Mouse (Mus musculus): Measurements from ENCODE around the gene Slc22a4. TPM values are rescaled to one million over a fixed set of nuclear protein-coding genes. Genes with fewer than 3 reads are reported as not detected.
A peak's percentile ranks its signal among the peaks of the same experiment; 100 is the strongest.

The Slc22a4 gene
- polyA plus RNA-seq, 1 experiment: 18.9 TPM

- Histone ChIP-seq H3K36me3 (ENCODE audit: control insufficient read depth, insufficient read depth, low read length) (no peaks in the 10 kb centered on the region), H3K27me3 (ENCODE audit: control insufficient read depth, insufficient read depth, low read length) (peaks cover 8% of the 10 kb centered on the region; the same call in 1 of the 2 replicates), H3K4me1 (ENCODE audit: control insufficient read depth, insufficient read depth, insufficient read length, low read length) (peaks cover 14% of the 10 kb centered on the region), H3K27ac (ENCODE audit: insufficient read depth, low read depth, low read length) (peak overlapping the region; percentile 7; the same call in 1 of the 2 replicates), H3K4me3 (ENCODE audit: low read depth, low read length) (peak overlapping the region; percentile 63)
- no peak for TF ChIP-seq CTCF (IDR thresholded peaks at IDR 0.05; ENCODE audit: extremely low read depth, insufficient read length, insufficient replicate concordance, low read depth, low read length)
- no peak for TF ChIP-seq POLR2A (IDR thresholded peaks at IDR 0.05; ENCODE audit: low read depth, low read length)
- 54% methylated on average over 4 of the region's 4 CpGs for WGBS
Observed at GRCm38 (mm10) chr11:54067996-54068519, 40.2 kb upstream of the Slc22a4 start.

GRCm38 (mm10) chr11:54067318-54067995 is 39.6 kb upstream of the Slc22a4 start:
- 76% methylated on average over 12 of the region's 12 CpGs for WGBS
- no peak overlapping the region for H3K27ac ChIP-seq (ENCODE audit: insufficient read depth, low read depth, low read length)

GRCm38 (mm10) chr11:54066400-54066799 is 38.5 kb upstream of the Slc22a4 start:
- WGBS: 78% methylated on average over 5 of the region's 5 CpGs
- Histone ChIP-seq H3K27me3 (ENCODE audit: control insufficient read depth, insufficient read depth, low read length) (peaks cover 8% of the 10 kb centered on the region; the same call in 1 of the 2 replicates), H3K4me3 (ENCODE audit: low read depth, low read length) (no peak overlapping the region), H3K4me1 (ENCODE audit: control insufficient read depth, insufficient read depth, insufficient read length, low read length) (no peaks in the 10 kb centered on the region; the same call in none of the 2 replicates), H3K36me3 (ENCODE audit: control insufficient read depth, insufficient read depth, low read length) (no peaks in the 10 kb centered on the region), H3K27ac (ENCODE audit: insufficient read depth, low read depth, low read length) (no peak overlapping the region)
- TF ChIP-seq CTCF (IDR thresholded peaks at IDR 0.05; ENCODE audit: extremely low read depth, insufficient read length, insufficient replicate concordance, low read depth, low read length) (no peak), POLR2A (IDR thresholded peaks at IDR 0.05; ENCODE audit: low read depth, low read length) (no peak)

More at GRCm38 (mm10) chr11:54067318-54067995, 39.6 kb upstream of the Slc22a4 start:
- H3K36me3 ChIP-seq (ENCODE audit: control insufficient read depth, insufficient read depth, low read length): no peaks in the 10 kb centered on the region
- peak overlapping the region; percentile 63 for H3K4me3 ChIP-seq (ENCODE audit: low read depth, low read length)
- H3K27me3 ChIP-seq (ENCODE audit: control insufficient read depth, insufficient read depth, low read length): peaks cover 8% of the 10 kb centered on the region; the same call in 1 of the 2 replicates
- no peak for TF ChIP-seq CTCF (IDR thresholded peaks at IDR 0.05; ENCODE audit: extremely low read depth, insufficient read length, insufficient replicate concordance, low read depth, low read length)
- no peak for TF ChIP-seq POLR2A (IDR thresholded peaks at IDR 0.05; ENCODE audit: low read depth, low read length)
- peaks cover 9% of the 10 kb centered on the region for H3K4me1 ChIP-seq (ENCODE audit: control insufficient read depth, insufficient read depth, insufficient read length, low read length)

- H3K36me3 ChIP-seq (ENCODE audit: control insufficient read depth, insufficient read depth, low read length): no peaks in the 10 kb centered on the region
- no peak for TF ChIP-seq POLR2A (IDR thresholded peaks at IDR 0.05; ENCODE audit: low read depth, low read length)
- no peak for TF ChIP-seq CTCF (IDR thresholded peaks at IDR 0.05; ENCODE audit: extremely low read depth, insufficient read length, insufficient replicate concordance, low read depth, low read length)
- H3K4me3 ChIP-seq (ENCODE audit: low read depth, low read length): no peak overlapping the region
- no peak overlapping the region for H3K27ac ChIP-seq (ENCODE audit: insufficient read depth, low read depth, low read length)
- WGBS: 55% methylated on average over 4 of the region's 4 CpGs
- peaks cover 3% of the 10 kb centered on the region for H3K4me1 ChIP-seq (ENCODE audit: control insufficient read depth, insufficient read depth, insufficient read length, low read length)
- peaks cover 8% of the 10 kb centered on the region; the same call in 1 of the 2 replicates for H3K27me3 ChIP-seq (ENCODE audit: control insufficient read depth, insufficient read depth, low read length)
Observed at GRCm38 (mm10) chr11:54065915-54066178, 38.0 kb upstream of the Slc22a4 start.

GRCm38 (mm10) chr11:54065106-54065914 is 37.4 kb upstream of the Slc22a4 start:
- no peak overlapping the region for H3K4me3 ChIP-seq (ENCODE audit: low read depth, low read length)
- 62% methylated on average over 12 of the region's 12 CpGs for WGBS

GRCm38 (mm10) chr11:54064412-54064978 is 36.6 kb upstream of the Slc22a4 start:
- Histone ChIP-seq H3K27ac (ENCODE audit: insufficient read depth, low read depth, low read length) (no peak overlapping the region), H3K4me1 (ENCODE audit: control insufficient read depth, insufficient read depth, insufficient read length, low read length) (peaks cover 10% of the 10 kb centered on the region), H3K4me3 (ENCODE audit: low read depth, low read length) (no peak overlapping the region), H3K27me3 (ENCODE audit: control insufficient read depth, insufficient read depth, low read length) (peaks cover 8% of the 10 kb centered on the region; the same call in 1 of the 2 replicates), H3K36me3 (ENCODE audit: control insufficient read depth, insufficient read depth, low read length) (no peaks in the 10 kb centered on the region)
- no peak for TF ChIP-seq POLR2A (IDR thresholded peaks at IDR 0.05; ENCODE audit: low read depth, low read length)
- no peak for TF ChIP-seq CTCF (IDR thresholded peaks at IDR 0.05; ENCODE audit: extremely low read depth, insufficient read length, insufficient replicate concordance, low read depth, low read length)
- 69% methylated on average over 3 of the region's 3 CpGs for WGBS

More at GRCm38 (mm10) chr11:54065106-54065914, 37.4 kb upstream of the Slc22a4 start:
- Histone ChIP-seq H3K27ac (ENCODE audit: insufficient read depth, low read depth, low read length) (no peak overlapping the region), H3K27me3 (ENCODE audit: control insufficient read depth, insufficient read depth, low read length) (peaks cover 8% of the 10 kb centered on the region; the same call in 1 of the 2 replicates), H3K36me3 (ENCODE audit: control insufficient read depth, insufficient read depth, low read length) (no peaks in the 10 kb centered on the region), H3K4me1 (ENCODE audit: control insufficient read depth, insufficient read depth, insufficient read length, low read length) (peaks cover 7% of the 10 kb centered on the region)
- TF ChIP-seq POLR2A (IDR thresholded peaks at IDR 0.05; ENCODE audit: low read depth, low read length) (no peak), CTCF (IDR thresholded peaks at IDR 0.05; ENCODE audit: extremely low read depth, insufficient read length, insufficient replicate concordance, low read depth, low read length) (no peak)
